Comparison of ENCODE assay signal across 30 mouse cellular contexts in genomic region chr11:36350264-36350663, GRCm38 (mm10).
DNase-seq lines count a peak whose midpoint lies in the region; ATAC-seq and TF ChIP-seq lines count a peak whose summit lies in the region.
"Had no signal": no experiment of that assay in that cellular context is flagged by ENCODE, and none has a peak within 500 bp of the region (broad histone marks: within the 10 kb centered on the region; RNA-seq: fewer than 3 reads in every experiment).

No protein-coding gene starts in this region.

- H3K27me3 ChIP-seq in hindbrain, embryonic 16.5 days (replicated peaks; ENCODE audit: control insufficient read depth, insufficient read depth, low read length): no peaks in the 10 kb centered on the region
- H3K27me3 ChIP-seq in hindbrain, postnatal 0 days (ENCODE audit: insufficient read depth, low read length): no peaks in the 10 kb centered on the region
- H3K27me3 ChIP-seq in forebrain, embryonic 16.5 days (replicated peaks; ENCODE audit: control insufficient read depth, insufficient read depth, low read length): no peaks in the 10 kb centered on the region
- H3K27me3 ChIP-seq: CH12.LX; embryonic facial prominence, embryonic 12.5 days; heart, embryonic 12.5 days; hindbrain, embryonic 15.5 days; intestine, embryonic 15.5 days; midbrain, embryonic 15.5 days had no signal

- no peak overlapping the region for H3K4me3 ChIP-seq in hindbrain, embryonic 16.5 days (ENCODE audit: low read length)
- no peak overlapping the region for H3K4me3 ChIP-seq in hindbrain, postnatal 0 days (ENCODE audit: low read length)
- no peak overlapping the region for H3K4me3 ChIP-seq in forebrain, embryonic 16.5 days (replicated peaks; ENCODE audit: low read length)
- H3K4me3 ChIP-seq: embryonic facial prominence, embryonic 12.5 days; heart, adult 2 months; heart, embryonic 12.5 days; hindbrain, embryonic 15.5 days; intestine, embryonic 15.5 days; midbrain, embryonic 15.5 days had no signal

- no peak overlapping the region for H3K27ac ChIP-seq in hindbrain, embryonic 16.5 days (ENCODE audit: low read depth, low read length)
- H3K27ac ChIP-seq in hindbrain, postnatal 0 days: no peak overlapping the region
- no peak overlapping the region for H3K27ac ChIP-seq in forebrain, embryonic 16.5 days (ENCODE audit: low read length)
- H3K27ac ChIP-seq: embryonic facial prominence, embryonic 12.5 days; heart, adult 2 months; hindbrain, embryonic 15.5 days; intestine, embryonic 15.5 days; liver, embryonic 14.5 days; macrophage; midbrain, embryonic 15.5 days had no signal

- H3K4me2 ChIP-seq in hindbrain, embryonic 16.5 days (ENCODE audit: low read length): no peak overlapping the region
- no peak overlapping the region for H3K4me2 ChIP-seq in hindbrain, postnatal 0 days (ENCODE audit: low read depth, low read length)
- no peak overlapping the region for H3K4me2 ChIP-seq in forebrain, embryonic 16.5 days (ENCODE audit: low read length)
- H3K4me2 ChIP-seq: embryonic facial prominence, embryonic 12.5 days; heart, embryonic 12.5 days; hindbrain, embryonic 15.5 days; intestine, embryonic 15.5 days; midbrain, embryonic 15.5 days had no signal

- no peaks in the 10 kb centered on the region for H3K36me3 ChIP-seq in hindbrain, embryonic 16.5 days (ENCODE audit: control insufficient read depth, insufficient read depth, low read length)
- H3K36me3 ChIP-seq in hindbrain, postnatal 0 days (ENCODE audit: insufficient read depth, low read length): no peaks in the 10 kb centered on the region
- H3K36me3 ChIP-seq in forebrain, embryonic 16.5 days (ENCODE audit: control insufficient read depth, insufficient read depth): no peaks in the 10 kb centered on the region
- H3K36me3 ChIP-seq: embryonic facial prominence, embryonic 12.5 days; heart, embryonic 12.5 days; hindbrain, embryonic 15.5 days; intestine, embryonic 15.5 days; midbrain, embryonic 15.5 days had no signal

- intact Hi-C loops in left cerebral cortex, postnatal 36 days (cut with DNase I): no loop called here

- TF ChIP-seq CTCF in hindbrain, postnatal 0 days (IDR thresholded peaks at IDR 0.05; ENCODE audit: low read depth): no peak

- WGBS in hindbrain, embryonic 16.5 days: 49% methylated on average over 1 of the region's 1 CpGs
- WGBS in hindbrain, postnatal 0 days: 48% methylated on average over 1 of the region's 1 CpGs
- 33% methylated on average over 1 of the region's 1 CpGs for WGBS in forebrain, embryonic 16.5 days

- no peaks in the 10 kb centered on the region for H3K9me3 ChIP-seq in hindbrain, embryonic 16.5 days (ENCODE audit: control insufficient read depth, low read length)
- no peaks in the 10 kb centered on the region for H3K9me3 ChIP-seq in hindbrain, postnatal 0 days (ENCODE audit: low read length)
- H3K9me3 ChIP-seq in forebrain, embryonic 16.5 days (ENCODE audit: control insufficient read depth, low read length): no peaks in the 10 kb centered on the region
- H3K9me3 ChIP-seq: embryonic facial prominence, embryonic 12.5 days; heart, embryonic 12.5 days; hindbrain, embryonic 15.5 days; intestine, embryonic 15.5 days; midbrain, embryonic 15.5 days had no signal

- ATAC-seq in cerebellum, adult (ENCODE audit: insufficient number of reproducible peaks, low FRiP score, low TSS enrichment): peak; percentile 20; the same call in 1 of the 2 replicates
- 0 out of 2 replicates have a peak, but pooled peaks have one; percentile 34 for ATAC-seq in hindbrain, embryonic 16.5 days
- no peak for ATAC-seq in hindbrain, postnatal 0 days
- peak; percentile 40; the same call in 1 of the 2 replicates for ATAC-seq in forebrain, embryonic 16.5 days
- ATAC-seq: activated CD4-positive, CD25-positive, alpha-beta regulatory T cell, adult 4 months; intestine, embryonic 15.5 days had no signal

- 0 out of 2 replicates have a peak, but pooled peaks cover 3% of the 10 kb centered on the region for H3K4me1 ChIP-seq in hindbrain, embryonic 16.5 days (ENCODE audit: control insufficient read depth, insufficient read depth, low read depth, low read length)
- H3K4me1 ChIP-seq in hindbrain, postnatal 0 days (ENCODE audit: insufficient read depth, low read length): no peaks in the 10 kb centered on the region
- H3K4me1 ChIP-seq in forebrain, embryonic 16.5 days (replicated peaks; ENCODE audit: control insufficient read depth, insufficient read depth, low read length): peaks cover 13% of the 10 kb centered on the region
- H3K4me1 ChIP-seq: intestine, embryonic 15.5 days had no signal

- H3K9ac ChIP-seq in hindbrain, embryonic 16.5 days (ENCODE audit: low read depth, low read length): no peak overlapping the region
- H3K9ac ChIP-seq in hindbrain, postnatal 0 days (replicated peaks; ENCODE audit: low read length): no peak overlapping the region
- no peak overlapping the region for H3K9ac ChIP-seq in forebrain, embryonic 16.5 days (replicated peaks; ENCODE audit: low read depth, low read length)
- H3K9ac ChIP-seq: embryonic facial prominence, embryonic 12.5 days; heart, embryonic 12.5 days; hindbrain, embryonic 15.5 days; intestine, embryonic 15.5 days; liver, embryonic 14.5 days; midbrain, embryonic 15.5 days had no signal

- DNase-seq in cerebellum, adult 11 months: no peak
- no peak for DNase-seq in hindbrain, postnatal 0 days (ENCODE audit: low spot score)
- DNase-seq in cerebellum, postnatal 25 days: peak; percentile 22 to 44
- no peak for DNase-seq in left cerebral cortex, postnatal 36 days (ENCODE audit: low spot score in 2 of 2)
- DNase-seq in urinary bladder, postnatal 4 days (ENCODE audit: low spot score in 2 of 2): no peak
- DNase-seq: adrenal gland, adult 2 months; heart, adult 2 months; heart, postnatal 4 days; kidney, adult 2 months; kidney, postnatal 36 days; layer of hippocampus, postnatal 36 days; liver; lung, adult 2 months; lung, postnatal 10 days; right cerebral cortex, adult 18-20 months; spleen, adult 18-20 months; thymus, adult 18-20 months; thymus, postnatal 25 days had no signal

Comparison
In these comparisons a context has a peak if more than half of its experiments do, and no peak if none do; other contexts are left out.
1. DNase-seq: peak in cerebellum, postnatal 25 days (2 of 2); none in cerebellum, adult 11 months (single experiment), hindbrain, postnatal 0 days (single experiment), left cerebral cortex, postnatal 36 days (0 of 2) and urinary bladder, postnatal 4 days (0 of 2).